Mouse (Mus musculus) gastrocnemius, postnatal 36 days (tissue): ENCODE data around the gene Zfp688. TPM values are rescaled to one million over a fixed set of nuclear protein-coding genes. Genes with fewer than 3 reads are reported as not detected.
"Not testable (repeated sequence)": the region's sequence is repeated elsewhere in the genome, so short reads cannot be mapped to it uniquely, and the experiment has no call there.

Source experiments
- DNase-seq, 2 experiments: peaks; one replicate each; pipeline ENCODE4 v3.0.0; 2022
- intact Hi-C: fragments of 180-260 bp; cut with DNase I; formaldehyde crosslinking; loops from one replicate; pipeline ENCODE4 v1.15.1; 2025
- long read RNA-seq, 2 experiments: library from polyadenylated mRNA; stranded (forward); transcript quantifications; one replicate each; pipeline ENCODE4 v2.0.0; 2021
- total RNA-seq, 2 experiments: library from RNA; stranded (reverse); gene quantifications; 2 replicates each; pipeline ENCODE4 v1.2.3; 2021

The Zfp688 gene
- total RNA-seq: 1 to 10 TPM; 1.3 to 1.7 TPM
- long read RNA-seq, experiment 1, partial matches to known transcripts: 0 of 1 reads
- long read RNA-seq, experiment 1, other reads (novel, unspliced or antisense): 0 of 1 reads
- long read RNA-seq, experiment 2, partial matches to known transcripts: 0 of 3 reads
- long read RNA-seq, experiment 2, other reads (novel, unspliced or antisense): 1 of 3 reads

- intact Hi-C loops: no loop called here
These were observed at the start of gene Zfp688 for GRCm38 (mm10) chr7:127421388-127422191. TSS of gene Zfp688 (minus strand) at chr7:127422068.

GRCm38 (mm10) chr7:127471646-127472010 lies 49.8 kb upstream of the Zfp688 start:
- no peak for DNase-seq
- intact Hi-C loops: loop anchor here (5.0 kb wide), 1 partner anchor 124 kb away; the partner anchor contains the start of gene Zfp768

More at GRCm38 (mm10) chr7:127421388-127422191, at the start of gene Zfp688:
- peak; percentile 91 to 94 for DNase-seq

- intact Hi-C loops: loop anchor here (5.0 kb wide), 1 partner anchor 124 kb away; the partner anchor contains the start of gene Zfp768
- DNase-seq: peak; percentile 80 to 90
These were observed 49.1 kb upstream of the Zfp688 start for GRCm38 (mm10) chr7:127470743-127471645.

- intact Hi-C loops: loop anchor here (5.0 kb wide), 1 partner anchor 123 kb away; the partner anchor contains the start of gene Zfp768
- no peak for DNase-seq
These were observed 48.3 kb upstream of the Zfp688 start for GRCm38 (mm10) chr7:127470011-127470715.

GRCm38 (mm10) chr7:127466606-127467005 lies 44.7 kb upstream of the Zfp688 start:
- peak in 1 of 2 experiments; percentile 2 for DNase-seq
- intact Hi-C loops: no loop called here

GRCm38 (mm10) chr7:127465670-127466069 lies 43.8 kb upstream of the Zfp688 start:
- intact Hi-C loops, DNase-seq: not testable (repeated sequence)

GRCm38 (mm10) chr7:127465191-127465590 lies 43.3 kb upstream of the Zfp688 start:
- DNase-seq: no peak
- intact Hi-C loops: no loop called here

- DNase-seq, intact Hi-C loops: not testable (repeated sequence)
These were observed 37.4 kb upstream of the Zfp688 start, which contains the start of gene Prr14 for GRCm38 (mm10) chr7:127459311-127459710. TSS of gene Prr14 (plus strand) at chr7:127459611.

- intact Hi-C loops: not testable (repeated sequence)
These were observed 36.7 kb upstream of the Zfp688 start for GRCm38 (mm10) chr7:127458371-127459122.

GRCm38 (mm10) chr7:127454905-127455304 lies 33.0 kb upstream of the Zfp688 start:
- no peak for DNase-seq
- intact Hi-C loops: no loop called here

More at GRCm38 (mm10) chr7:127458371-127459122, 36.7 kb upstream of the Zfp688 start:
- not testable (repeated sequence) for DNase-seq

GRCm38 (mm10) chr7:127453056-127453455 lies 31.2 kb upstream of the Zfp688 start:
- DNase-seq: no peak
- intact Hi-C loops: no loop called here

GRCm38 (mm10) chr7:127449966-127450365 lies 28.1 kb upstream of the Zfp688 start:
- intact Hi-C loops: no loop called here
- no peak for DNase-seq

GRCm38 (mm10) chr7:127448521-127449300 lies 26.8 kb upstream of the Zfp688 start, which contains the start of gene Zfp689:
TSS of gene Zfp689 (minus strand) at chr7:127449158.
- DNase-seq: peak; percentile 86 to 90
- intact Hi-C loops: no loop called here

GRCm38 (mm10) chr7:127443976-127444375 lies 22.1 kb upstream of the Zfp688 start:
- intact Hi-C loops: no loop called here
- no peak for DNase-seq

- intact Hi-C loops: no loop called here
- no peak for DNase-seq
These were observed 15.9 kb upstream of the Zfp688 start for GRCm38 (mm10) chr7:127437724-127438123.

- no peak for DNase-seq
- intact Hi-C loops: no loop called here
These were observed 13.3 kb upstream of the Zfp688 start for GRCm38 (mm10) chr7:127435206-127435605.

GRCm38 (mm10) chr7:127426354-127426753 lies 4.5 kb upstream of the Zfp688 start:
- no peak for DNase-seq
- intact Hi-C loops: no loop called here

GRCm38 (mm10) chr7:127425911-127426310 lies 4.0 kb upstream of the Zfp688 start:
- intact Hi-C loops: no loop called here
- no peak for DNase-seq
